Mouse (Mus musculus) lung, postnatal 36 days (tissue): ENCODE measurements around the gene Cdh23.
A peak's percentile ranks its signal among the peaks of the same experiment; 100 is the strongest.

Source experiments
- DNase-seq: peaks from one replicate; pipeline ENCODE4 v3.0.0; 2022; ENCODE audit warnings: mixed read lengths

The Cdh23 gene

GRCm38 (mm10) chr10:60634391-60634790, 61.9 kb downstream of the Cdh23 start:
- no peak for DNase-seq

DNA sequence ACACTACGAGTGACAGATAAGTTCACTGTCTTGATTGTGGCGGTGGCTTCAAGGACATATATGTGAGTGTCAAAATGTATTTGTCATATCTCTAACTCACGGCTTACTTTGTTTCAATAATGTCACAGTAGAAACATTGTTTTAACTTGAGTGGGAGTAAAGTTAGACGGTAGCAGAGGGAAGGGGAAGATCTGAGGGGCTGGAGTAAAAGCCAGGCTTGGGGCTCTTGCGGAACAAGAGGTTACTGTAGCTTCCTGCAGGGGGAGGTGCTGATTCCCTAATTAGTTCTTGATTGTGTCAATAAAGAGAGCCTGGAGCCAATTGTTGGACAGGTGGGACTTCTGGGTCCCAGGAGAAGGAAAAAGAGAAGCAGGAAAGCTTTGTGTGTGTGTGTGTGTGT, 70.2 kb downstream of the Cdh23 start:
- no peak for DNase-seq

GRCm38 (mm10) chr10:60625511-60625910, 70.8 kb downstream of the Cdh23 start:
- DNase-seq = no peak

DNA sequence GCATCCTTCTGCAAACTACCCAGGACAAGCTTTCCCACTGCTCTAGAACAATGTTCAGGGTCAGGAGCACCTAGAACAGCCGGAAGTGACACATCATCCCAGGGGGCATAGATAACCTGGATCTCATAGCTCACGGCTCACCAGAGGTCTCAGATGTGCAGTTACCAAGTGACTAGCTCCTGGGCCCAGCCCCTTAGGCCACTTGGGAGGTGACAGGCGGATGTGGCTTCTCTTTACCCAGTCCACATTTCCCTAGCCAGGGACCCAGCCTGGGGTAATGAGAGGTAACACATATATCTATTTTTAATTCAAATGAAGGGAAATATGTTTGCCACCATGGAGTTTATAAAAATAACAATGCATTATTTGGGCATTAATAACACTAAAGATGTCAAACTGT, 71.3 kb downstream of the Cdh23 start:
- no peak for DNase-seq

DNA sequence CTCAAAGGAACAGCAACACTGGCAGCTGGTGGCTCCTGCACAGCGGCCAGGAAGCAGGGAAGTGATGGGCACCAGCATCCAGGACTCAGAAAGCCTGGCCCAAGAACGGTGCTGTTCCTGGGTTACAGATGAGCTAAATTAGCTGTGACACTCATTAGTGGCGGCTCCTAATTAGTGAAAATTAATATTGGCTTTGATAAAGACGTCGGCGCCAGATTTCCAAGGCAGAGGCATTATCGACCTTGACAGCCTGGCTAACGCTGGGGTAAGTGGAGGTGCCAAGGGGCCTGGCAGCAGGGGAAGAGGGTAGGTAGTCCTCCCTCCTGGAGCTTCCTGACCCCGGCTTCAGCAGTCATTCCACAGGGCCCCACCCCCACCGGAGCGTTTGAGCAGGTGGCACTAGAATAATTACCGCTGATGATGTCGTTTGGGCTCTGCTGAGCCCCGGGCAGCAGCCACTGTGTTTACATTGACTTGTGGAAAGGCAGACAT, 72.0 kb downstream of the Cdh23 start:
- no peak for DNase-seq

DNA sequence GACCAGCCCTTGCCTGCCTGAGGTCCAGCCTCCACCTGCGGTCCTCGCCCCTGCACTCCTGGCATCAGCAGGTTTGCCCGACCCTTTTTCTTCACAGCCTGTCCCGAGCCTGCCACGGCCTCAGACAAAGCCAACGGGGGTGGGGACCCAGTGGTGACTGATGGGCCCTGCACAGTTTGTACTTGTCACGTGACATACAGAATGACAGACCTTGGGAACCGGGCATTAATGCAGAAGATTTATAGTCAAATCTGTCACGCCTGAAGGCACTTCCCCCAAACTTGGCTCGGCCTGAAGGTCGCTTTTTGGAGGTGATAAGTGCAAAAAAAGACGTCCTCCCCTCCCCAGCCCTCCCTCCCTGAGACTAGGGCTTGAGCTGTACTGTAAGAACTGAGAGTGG, 73.5 kb downstream of the Cdh23 start:
- DNase-seq = no peak

GRCm38 (mm10) chr10:60621470-60622170, 74.7 kb downstream of the Cdh23 start:
- no peak for DNase-seq

GRCm38 (mm10) chr10:60615898-60616297, 80.4 kb downstream of the Cdh23 start:
- no peak for DNase-seq

- peak; percentile 13 for DNase-seq
These were observed 83.4 kb downstream of the Cdh23 start for GRCm38 (mm10) chr10:60612893-60613292.

DNA sequence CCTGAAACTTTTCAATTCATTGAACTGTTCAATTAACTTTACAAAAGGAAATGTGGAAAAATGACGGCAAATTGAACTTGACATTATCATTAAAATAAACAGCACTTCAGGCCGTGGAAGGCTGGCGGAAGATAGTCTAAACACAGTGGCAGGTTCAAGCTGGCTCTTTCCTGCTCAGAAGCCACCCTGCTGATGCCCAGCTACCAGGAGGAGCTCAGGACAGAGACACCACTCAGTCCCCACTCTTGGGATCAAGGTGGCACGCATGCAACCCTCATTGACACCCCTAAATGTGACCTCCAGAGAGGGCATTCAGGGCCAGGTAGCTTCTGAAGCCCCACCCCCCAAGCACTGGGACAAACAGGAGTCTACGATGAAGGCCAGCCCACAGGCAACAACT, 89.1 kb downstream of the Cdh23 start:
- DNase-seq = no peak

DNA sequence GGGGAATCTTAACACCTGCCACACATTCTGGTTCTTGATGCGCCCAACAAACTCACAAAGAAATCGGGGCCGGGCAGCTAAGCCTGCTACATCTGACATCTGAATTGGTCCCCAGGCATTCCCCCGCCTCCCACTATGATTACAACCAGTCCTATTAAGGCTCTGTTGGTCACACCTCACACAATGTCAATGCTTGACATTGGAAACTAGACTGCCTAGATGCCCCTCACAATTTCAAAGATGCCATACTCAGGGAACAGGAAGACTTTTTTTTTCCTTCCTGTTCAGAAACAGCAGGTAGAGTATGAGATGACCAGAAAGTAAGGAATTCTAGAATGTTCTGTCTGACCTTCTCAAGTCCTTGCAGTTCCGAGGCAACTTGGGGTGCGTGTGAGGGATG, 89.6 kb downstream of the Cdh23 start:
- no peak for DNase-seq

GRCm38 (mm10) chr10:60602235-60602634, 94.1 kb downstream of the Cdh23 start:
- no peak for DNase-seq

DNA sequence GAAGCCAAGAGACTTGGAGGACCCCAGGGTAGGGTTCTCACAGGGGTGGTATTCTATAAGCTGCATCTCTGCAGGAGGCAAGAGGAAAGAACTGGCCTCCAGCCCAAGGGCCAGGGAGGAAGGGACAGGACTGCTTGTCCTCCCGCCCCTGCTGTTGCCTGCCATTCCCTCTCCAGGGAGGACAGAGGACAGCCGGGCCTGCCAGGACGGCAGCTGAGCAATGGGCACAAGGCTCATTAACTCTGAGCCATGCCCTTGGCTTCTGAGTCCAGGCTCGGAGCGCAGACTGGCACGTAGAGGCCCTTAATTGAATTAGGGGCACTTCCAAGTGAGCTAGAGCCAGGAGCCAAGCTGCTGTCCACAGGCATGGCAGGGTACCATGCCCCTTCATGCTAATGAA, 101.1 kb downstream of the Cdh23 start:
- no peak for DNase-seq

DNA sequence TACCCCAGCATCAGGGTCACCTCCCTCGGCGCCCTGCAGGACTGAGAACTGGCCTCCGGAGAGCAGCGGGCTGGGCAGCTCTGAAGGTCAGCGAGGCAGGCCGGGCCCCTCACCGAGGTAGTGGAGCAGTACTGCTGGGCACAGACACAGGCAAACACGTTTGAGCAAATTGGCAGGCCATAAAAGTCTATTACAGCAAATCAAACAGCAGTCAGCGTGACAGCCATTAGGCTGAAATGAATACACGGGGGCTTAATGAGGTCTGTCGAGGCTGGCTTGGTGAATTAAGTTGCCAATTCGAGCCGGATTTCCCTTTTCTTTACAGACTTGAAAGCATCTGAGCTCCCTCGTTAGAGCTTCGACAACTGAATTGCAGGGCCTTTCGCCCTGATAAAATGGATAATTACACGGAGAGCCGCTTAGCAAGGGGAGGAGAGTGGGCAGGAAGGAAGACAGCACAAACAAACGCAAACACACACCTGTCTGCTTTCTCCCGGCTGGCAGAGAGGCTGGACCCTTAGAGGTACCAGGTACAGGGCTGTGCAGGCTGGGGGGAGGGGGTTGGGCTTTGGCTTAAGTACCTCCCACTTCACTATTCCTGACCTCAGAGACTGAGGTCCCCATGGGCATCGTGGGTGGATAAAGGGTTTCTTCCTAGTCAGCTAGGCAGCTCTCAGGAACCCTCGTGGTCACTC, 103.3 kb downstream of the Cdh23 start:
- DNase-seq = no peak

- no peak for DNase-seq
These were observed 105.0 kb downstream of the Cdh23 start for GRCm38 (mm10) chr10:60591281-60591680.

DNA sequence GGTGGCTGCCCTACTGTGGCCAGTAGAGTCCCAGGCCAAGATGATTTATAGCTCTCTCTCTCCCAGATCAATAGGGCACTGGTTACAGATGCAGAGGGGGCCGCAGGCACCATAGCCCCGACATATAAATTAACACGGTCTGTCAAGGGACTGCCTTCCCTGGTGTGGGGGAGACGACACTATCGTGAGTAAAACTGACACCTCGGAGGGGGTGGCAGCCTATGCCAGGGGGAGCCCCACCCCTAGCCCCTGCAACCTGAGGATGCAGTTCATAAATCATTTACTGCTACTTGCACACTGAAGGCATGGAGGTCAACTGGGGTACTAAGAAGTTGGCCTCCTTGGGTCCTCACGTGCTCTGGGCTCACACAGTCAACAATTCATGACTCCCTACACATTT, 106.0 kb downstream of the Cdh23 start:
- DNase-seq = no peak

- DNase-seq = no peak
These were observed 110.6 kb downstream of the Cdh23 start for GRCm38 (mm10) chr10:60585691-60586090.

GRCm38 (mm10) chr10:60582956-60583355, 113.3 kb downstream of the Cdh23 start:
- no peak for DNase-seq

GRCm38 (mm10) chr10:60580666-60581065, 115.6 kb downstream of the Cdh23 start:
- DNase-seq = no peak

GRCm38 (mm10) chr10:60578738-60579538, 117.4 kb downstream of the Cdh23 start:
- no peak for DNase-seq

DNA sequence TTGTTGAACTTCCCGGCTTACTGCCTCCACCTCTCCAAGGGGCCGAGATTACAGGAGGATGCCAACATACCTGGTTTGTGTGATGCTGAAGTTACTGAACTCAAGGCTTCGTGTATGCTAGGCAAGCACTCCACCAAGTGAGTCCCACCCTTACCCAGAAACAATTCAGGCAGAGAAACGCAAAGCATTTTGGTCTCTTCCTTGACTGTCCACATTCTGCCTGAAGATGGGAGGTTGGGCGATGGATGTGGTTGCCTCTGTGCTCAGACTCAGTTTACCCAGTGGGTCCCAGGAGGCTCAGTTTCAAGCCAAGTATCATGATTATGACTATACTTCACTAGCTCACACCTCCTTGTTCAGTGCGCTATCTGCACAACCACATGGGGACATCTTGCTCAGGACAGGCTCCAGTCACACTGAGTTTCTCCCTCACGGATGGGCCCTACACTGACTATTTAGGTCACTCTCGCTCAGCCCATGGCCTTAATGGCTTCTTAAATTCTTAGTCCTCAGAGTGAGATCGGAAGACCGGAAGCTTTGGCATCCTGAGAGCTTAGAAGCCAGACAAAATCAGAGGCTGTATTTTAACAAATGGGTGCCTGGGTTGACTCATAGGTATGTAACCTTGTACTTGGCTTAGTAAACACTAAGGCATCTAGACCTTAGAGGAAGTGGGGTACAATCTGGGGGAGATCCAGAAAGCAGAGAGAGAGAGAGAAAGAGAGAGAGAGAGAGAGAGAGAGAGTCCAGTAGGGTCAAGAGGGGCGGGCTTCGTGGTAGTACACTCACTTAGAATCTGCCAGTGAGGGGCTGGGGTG, 118.2 kb downstream of the Cdh23 start:
- DNase-seq = no peak

GRCm38 (mm10) chr10:60577125-60577919, 119.0 kb downstream of the Cdh23 start:
- peak; percentile 78 for DNase-seq
